Mouse (Mus musculus): ENCODE data around the gene Rangap1. TPM values are rescaled to one million over a fixed set of nuclear protein-coding genes. Genes with fewer than 3 reads are reported as not detected.

Rangap1 gene
- polyA plus RNA-seq, 1 experiment from 2014 or later, result 33.9 TPM

DNA sequence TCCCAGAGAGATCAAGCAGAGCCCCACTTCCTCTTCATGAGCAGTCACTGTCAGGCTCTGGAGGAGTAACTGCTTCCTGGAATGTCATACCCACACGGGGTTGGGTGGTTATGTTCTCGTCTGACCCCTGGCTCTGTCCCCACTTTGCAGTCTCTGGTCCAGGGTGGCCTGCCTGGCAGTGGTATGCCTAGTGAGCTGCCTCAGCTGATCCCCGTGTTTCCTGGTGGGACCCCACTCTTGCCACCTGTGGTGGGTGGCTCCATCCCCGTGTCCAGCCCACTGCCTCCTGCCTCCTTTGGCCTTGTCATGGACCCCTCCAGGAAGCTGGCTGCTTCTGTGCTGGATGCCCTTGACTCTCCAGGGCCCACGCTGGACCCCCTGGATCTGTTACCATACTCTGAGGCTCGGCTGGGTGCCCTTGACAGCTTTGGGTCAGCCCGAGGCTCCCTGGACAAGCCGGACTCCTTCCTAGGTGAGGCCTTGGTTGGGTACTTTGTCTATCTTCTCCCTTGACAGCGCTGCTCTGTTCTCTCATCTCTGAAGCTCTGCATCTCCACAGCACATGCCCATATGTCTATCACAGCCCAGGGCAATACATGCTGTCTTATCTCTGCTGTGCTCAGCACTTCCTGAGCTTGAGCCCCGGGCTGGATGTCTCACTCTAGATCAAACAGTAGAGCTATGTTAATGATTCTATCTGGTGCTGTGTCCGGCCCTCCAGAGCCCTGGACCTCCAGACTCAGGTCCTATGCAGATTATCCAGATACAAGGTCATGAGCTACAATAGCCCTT, 31.5 kb upstream of the Rangap1 start:
- Histone ChIP-seq H3K4me1 (replicated peaks; ENCODE audit: insufficient read depth, low read length) (no peaks in the 10 kb centered on the region), H3K27me3 (ENCODE audit: insufficient read depth, low read length) (no peaks in the 10 kb centered on the region), H3K9ac (ENCODE audit: low read depth, low read length) (no peak overlapping the region), H3K9me3 (replicated peaks; ENCODE audit: low read length) (no peaks in the 10 kb centered on the region), H3K4me2 (ENCODE audit: low read length) (no peak overlapping the region), H3K27ac (no peak overlapping the region), H3K36me3 (ENCODE audit: insufficient read depth, low read length) (peaks cover 76% of the 10 kb centered on the region), H3K4me3 (replicated peaks; ENCODE audit: low read depth, low read length) (no peak overlapping the region)
- 81% methylated on average over 11 of the region's 11 CpGs for WGBS
- no peak for DNase-seq (ENCODE audit: low spot score)
- no peak for ATAC-seq (replicated peaks; ENCODE audit: low FRiP score, low read depth)
- no peak for TF ChIP-seq CTCF (IDR thresholded peaks at IDR 0.05; ENCODE audit: low read depth)

DNA sequence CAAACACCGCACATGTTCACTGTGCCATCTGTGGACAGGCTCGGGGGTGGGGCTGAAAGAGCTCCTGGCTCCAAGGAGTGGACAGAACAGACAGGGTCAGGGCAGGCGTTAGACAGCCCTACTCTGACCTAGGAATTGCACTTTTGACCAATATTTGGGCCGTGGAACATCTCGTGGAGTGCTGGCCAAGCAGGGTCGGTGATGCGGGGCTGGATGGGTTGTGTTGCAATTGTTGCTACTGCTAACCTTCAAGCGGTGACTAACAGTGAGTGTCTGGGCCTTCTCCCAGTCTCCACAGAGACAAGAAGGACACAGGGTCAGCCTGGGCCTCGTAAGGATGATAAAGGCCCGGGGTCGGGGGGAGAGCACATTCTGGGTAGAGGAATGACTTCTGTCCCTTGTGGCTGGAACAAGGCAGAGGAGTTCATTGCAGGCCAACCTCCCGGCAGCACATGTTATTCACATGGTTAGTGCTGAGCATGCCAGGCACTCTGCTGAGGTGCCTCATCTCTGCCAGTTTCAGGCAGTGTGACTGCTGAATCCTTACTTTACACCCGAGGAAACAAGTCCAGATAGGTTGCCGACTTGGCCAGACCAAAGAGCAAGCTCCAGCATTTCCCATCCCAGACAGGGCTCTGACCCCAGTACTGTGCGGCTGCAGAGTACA, 29.3 kb upstream of the Rangap1 start:
- no peaks in the 10 kb centered on the region for H3K27me3 ChIP-seq (ENCODE audit: insufficient read depth, low read length)
- no peaks in the 10 kb centered on the region for H3K9me3 ChIP-seq (replicated peaks; ENCODE audit: low read length)
- no peak overlapping the region for H3K9ac ChIP-seq (ENCODE audit: low read depth, low read length)
- 0 out of 2 replicates have a peak, but pooled peaks have one; percentile 31 for ATAC-seq (replicated peaks; ENCODE audit: low FRiP score, low read depth)
- peaks cover 66% of the 10 kb centered on the region for H3K36me3 ChIP-seq (ENCODE audit: insufficient read depth, low read length)
- H3K27ac ChIP-seq, result no peak overlapping the region
- no peak overlapping the region for H3K4me2 ChIP-seq (ENCODE audit: low read length)
- WGBS, result 86% methylated on average over 15 of the region's 15 CpGs
- H3K4me3 ChIP-seq (replicated peaks; ENCODE audit: low read depth, low read length), result no peak overlapping the region
- TF ChIP-seq CTCF (IDR thresholded peaks at IDR 0.05; ENCODE audit: low read depth), result no peak
- H3K4me1 ChIP-seq (replicated peaks; ENCODE audit: insufficient read depth, low read length), result no peaks in the 10 kb centered on the region
- DNase-seq (ENCODE audit: low spot score), result no peak

DNA sequence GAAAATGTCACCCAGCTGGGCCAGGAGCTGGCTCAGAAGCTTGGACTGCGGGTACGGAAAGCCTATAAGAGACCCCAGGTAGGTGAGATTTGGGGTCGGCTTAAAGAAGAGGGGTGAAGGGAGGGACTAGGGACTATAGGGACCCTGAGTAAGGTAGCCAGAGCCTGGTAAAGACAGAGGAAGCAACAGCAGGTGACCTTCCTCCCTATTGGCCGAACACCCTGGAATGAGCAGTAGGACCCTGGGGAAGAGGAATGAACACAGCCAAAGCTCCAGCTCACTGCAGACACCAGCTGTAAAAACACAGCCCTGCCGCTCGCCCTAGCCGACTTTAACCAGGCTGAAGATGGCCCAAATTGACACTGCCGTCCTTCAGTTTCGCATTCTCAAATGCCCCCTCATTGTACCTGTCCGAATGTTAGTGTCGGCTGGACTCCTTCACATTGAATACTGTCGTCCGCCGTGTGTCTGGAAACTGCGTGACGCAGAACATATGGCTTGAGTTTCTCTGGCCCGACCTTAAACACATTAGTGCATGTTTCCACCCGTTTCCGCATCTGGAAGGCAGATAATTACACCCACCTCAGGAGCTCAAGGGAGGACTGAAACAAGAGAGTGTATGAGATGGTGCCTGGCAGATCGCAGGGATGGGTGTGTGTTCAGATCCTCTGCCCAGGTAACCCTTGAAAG, 27.2 kb upstream of the Rangap1 start:
- H3K27ac ChIP-seq, result 0 out of 2 replicates have a peak overlapping the region, but pooled peaks have one; percentile 19
- peak; percentile 47 for DNase-seq (ENCODE audit: low spot score)

DNA sequence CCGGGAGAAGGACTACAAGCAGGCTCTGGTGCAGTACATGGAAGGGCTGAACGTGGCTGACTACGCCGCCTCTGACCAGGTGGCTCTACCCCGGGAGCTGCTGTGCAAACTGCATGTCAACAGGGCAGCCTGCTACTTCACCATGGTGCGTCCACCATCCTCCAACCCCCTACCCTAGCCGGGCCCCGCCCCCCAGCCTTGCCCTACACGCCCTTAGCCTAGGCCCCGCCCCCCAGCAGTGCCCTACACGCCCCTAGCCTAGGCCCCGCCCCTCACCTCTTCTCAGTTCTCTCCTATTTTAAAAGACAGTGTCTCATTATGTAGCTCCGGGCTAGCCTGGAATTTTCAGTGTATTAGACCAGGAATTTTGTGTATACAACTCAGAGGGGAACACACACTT, 23.7 kb upstream of the Rangap1 start:
- Histone ChIP-seq H3K4me1 (replicated peaks; ENCODE audit: insufficient read depth, low read length) (0 out of 2 replicates have a peak, but pooled peaks cover 4% of the 10 kb centered on the region), H3K4me3 (replicated peaks; ENCODE audit: low read depth, low read length) (no peak overlapping the region), H3K9ac (ENCODE audit: low read depth, low read length) (no peak overlapping the region), H3K36me3 (ENCODE audit: insufficient read depth, low read length) (peaks cover 35% of the 10 kb centered on the region), H3K9me3 (replicated peaks; ENCODE audit: low read length) (no peaks in the 10 kb centered on the region), H3K27me3 (ENCODE audit: insufficient read depth, low read length) (no peaks in the 10 kb centered on the region), H3K4me2 (ENCODE audit: low read length) (no peak overlapping the region), H3K27ac (no peak overlapping the region)
- TF ChIP-seq CTCF (IDR thresholded peaks at IDR 0.05; ENCODE audit: low read depth), result no peak
- 64% methylated on average over 13 of the region's 13 CpGs for WGBS
- 0 out of 2 replicates have a peak, but pooled peaks have one; percentile 23 for ATAC-seq (replicated peaks; ENCODE audit: low FRiP score, low read depth)
- DNase-seq (ENCODE audit: low spot score), result no peak

More for the DNA sequence above, 27.2 kb upstream of the Rangap1 start:
- ATAC-seq (replicated peaks; ENCODE audit: low FRiP score, low read depth), result no peak
- H3K4me2 ChIP-seq (ENCODE audit: low read length), result no peak overlapping the region
- 0 out of 2 replicates have a peak, but pooled peaks cover 2% of the 10 kb centered on the region for H3K4me1 ChIP-seq (replicated peaks; ENCODE audit: insufficient read depth, low read length)
- no peaks in the 10 kb centered on the region for H3K27me3 ChIP-seq (ENCODE audit: insufficient read depth, low read length)
- no peak overlapping the region for H3K4me3 ChIP-seq (replicated peaks; ENCODE audit: low read depth, low read length)
- WGBS, result 50% methylated on average over 20 of the region's 20 CpGs
- no peaks in the 10 kb centered on the region for H3K9me3 ChIP-seq (replicated peaks; ENCODE audit: low read length)
- H3K9ac ChIP-seq (ENCODE audit: low read depth, low read length), result no peak overlapping the region
- peaks cover 53% of the 10 kb centered on the region for H3K36me3 ChIP-seq (ENCODE audit: insufficient read depth, low read length)
- no peak for TF ChIP-seq CTCF (IDR thresholded peaks at IDR 0.05; ENCODE audit: low read depth)

DNA sequence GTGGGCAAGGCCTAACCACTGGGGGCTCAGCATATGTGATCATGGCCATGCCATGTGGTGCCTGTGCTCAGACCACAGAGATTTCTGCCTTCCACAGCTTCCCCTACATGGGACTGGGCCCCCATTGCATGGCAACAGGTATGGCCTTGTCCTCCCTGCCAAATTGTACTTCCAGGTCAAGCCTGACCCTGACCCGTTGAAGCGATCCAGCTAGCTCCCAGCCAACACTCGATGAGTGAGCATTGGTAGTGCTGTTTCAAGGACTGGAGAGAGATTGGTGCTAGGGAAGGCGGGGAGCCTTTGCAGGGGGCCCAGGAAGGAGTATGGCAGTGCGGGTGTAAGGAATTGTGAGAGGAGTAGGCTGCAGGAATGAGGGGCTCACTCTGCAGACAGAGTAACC, 21.1 kb upstream of the Rangap1 start:
- H3K4me3 ChIP-seq (replicated peaks; ENCODE audit: low read depth, low read length), result no peak overlapping the region
- peaks cover 15% of the 10 kb centered on the region; the same call in 1 of the 2 replicates for H3K36me3 ChIP-seq (ENCODE audit: insufficient read depth, low read length)
- 74% methylated on average over 5 of the region's 5 CpGs for WGBS

DNA sequence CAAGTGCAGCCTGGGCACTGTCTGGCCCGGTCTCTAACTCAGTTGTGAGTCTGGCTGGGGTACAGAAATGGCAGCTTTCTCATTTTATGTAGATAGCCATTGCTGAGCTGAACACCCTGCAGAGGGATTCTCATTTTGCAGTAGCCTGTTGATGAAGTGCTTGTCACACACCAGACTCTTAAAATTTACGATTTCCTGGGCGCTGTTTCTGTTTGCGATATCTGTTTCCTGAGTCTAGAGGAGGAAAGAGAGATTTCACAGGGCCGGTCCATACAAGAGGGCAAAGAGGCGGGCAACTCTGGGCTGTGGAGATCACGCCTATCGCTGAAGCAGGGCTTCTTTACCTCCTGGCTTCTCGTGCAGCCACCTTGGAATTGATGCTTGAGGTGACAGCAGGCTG, 20.3 kb upstream of the Rangap1 start:
- ATAC-seq (replicated peaks; ENCODE audit: low FRiP score, low read depth), result no peak

More for the DNA sequence above, 21.1 kb upstream of the Rangap1 start:
- no peak overlapping the region for H3K4me2 ChIP-seq (ENCODE audit: low read length)
- H3K4me1 ChIP-seq (replicated peaks; ENCODE audit: insufficient read depth, low read length), result 0 out of 2 replicates have a peak, but pooled peaks cover 4% of the 10 kb centered on the region
- DNase-seq (ENCODE audit: low spot score) (no peak), ATAC-seq (replicated peaks; ENCODE audit: low FRiP score, low read depth) (no peak)
- no peak overlapping the region for H3K27ac ChIP-seq
- H3K27me3 ChIP-seq (ENCODE audit: insufficient read depth, low read length), result no peaks in the 10 kb centered on the region
- H3K9me3 ChIP-seq (replicated peaks; ENCODE audit: low read length), result no peaks in the 10 kb centered on the region
- H3K9ac ChIP-seq (ENCODE audit: low read depth, low read length), result no peak overlapping the region
- no peak for TF ChIP-seq CTCF (IDR thresholded peaks at IDR 0.05; ENCODE audit: low read depth)

More for the DNA sequence above, 20.3 kb upstream of the Rangap1 start:
- Histone ChIP-seq H3K4me2 (ENCODE audit: low read length) (no peak overlapping the region), H3K9ac (ENCODE audit: low read depth, low read length) (no peak overlapping the region), H3K4me1 (replicated peaks; ENCODE audit: insufficient read depth, low read length) (0 out of 2 replicates have a peak, but pooled peaks cover 4% of the 10 kb centered on the region), H3K27me3 (ENCODE audit: insufficient read depth, low read length) (no peaks in the 10 kb centered on the region), H3K9me3 (replicated peaks; ENCODE audit: low read length) (no peaks in the 10 kb centered on the region), H3K4me3 (replicated peaks; ENCODE audit: low read depth, low read length) (no peak overlapping the region), H3K36me3 (ENCODE audit: insufficient read depth, low read length) (peaks cover 13% of the 10 kb centered on the region; the same call in 1 of the 2 replicates), H3K27ac (no peak overlapping the region)
- WGBS, result 57% methylated on average over 9 of the region's 9 CpGs
- DNase-seq (ENCODE audit: low spot score), result no peak
- no peak for TF ChIP-seq CTCF (IDR thresholded peaks at IDR 0.05; ENCODE audit: low read depth)
